Mouse (Mus musculus) spleen, adult 2 months (tissue): ENCODE measurements at regions not wholly inside any gene's neighbourhood (a gene's known extent, or its start where the extent isn't known, plus 50 kb on each side); places are given as distances from the start of the nearest gene placed in this dataset.

Experiments
- DNase-seq, 2 experiments: peaks; one replicate each; pipeline versions ENCODE4 v3.0.0 to v3.0.0-alpha.2; 2012 to 2021; ENCODE audit warnings: low spot score in 2 of 2, low read depth in 1 of 2
- H3K27ac ChIP-seq: fragments of 200-500 bp; 2 replicates; pipeline ENCODE4 v1.5.1; 2012; ENCODE audit warnings: low read length, inconsistent platforms; ENCODE audit not compliant: insufficient read depth
- H3K27me3 ChIP-seq: fragments of 200-500 bp; 2 replicates; pipeline ENCODE4 v1.6.1; 2012; ENCODE audit warnings: mild to moderate bottlenecking, moderate library complexity, low read length, inconsistent platforms; ENCODE audit not compliant: control insufficient read depth, insufficient read depth
- H3K36me3 ChIP-seq: fragments of 200-500 bp; 2 replicates; pipeline ENCODE4 v1.6.1; 2012; ENCODE audit warnings: mild to moderate bottlenecking, low read length, inconsistent platforms; ENCODE audit not compliant: control insufficient read depth, insufficient read depth
- H3K4me1 ChIP-seq: fragments of 200-500 bp; 2 replicates; pipeline ENCODE4 v1.6.1; 2011; ENCODE audit warnings: inconsistent platforms; ENCODE audit not compliant: control insufficient read depth, insufficient read depth, insufficient read length
- H3K4me3 ChIP-seq: fragments of 200-500 bp; 2 replicates; pipeline ENCODE4 v1.5.1; 2011; ENCODE audit warnings: mild to moderate bottlenecking, inconsistent platforms; ENCODE audit not compliant: insufficient read depth, insufficient read length; ENCODE audit errors: extremely low read depth
- CTCF ChIP-seq: fragments of 200-500 bp; IDR thresholded peaks from 2 replicates; pipeline ENCODE4 v1.5.1; 2011; ENCODE audit warnings: mild to moderate bottlenecking, inconsistent platforms; ENCODE audit not compliant: insufficient read depth, insufficient read length, insufficient replicate concordance; ENCODE audit errors: extremely low read depth
- POLR2A ChIP-seq: fragments of 200-500 bp; IDR thresholded peaks from 2 replicates; pipeline ENCODE4 v1.6.1; 2011; ENCODE audit warnings: low read depth, low read length, inconsistent platforms
- WGBS: fragments of 180-500 bp; shearing (Covaris S2); methylation state at CpG from one replicate; pipeline ENCODE4 v1.1.7; 2018; 5-methylcytosine and 5-hydroxymethylcytosine counted together

DNA sequence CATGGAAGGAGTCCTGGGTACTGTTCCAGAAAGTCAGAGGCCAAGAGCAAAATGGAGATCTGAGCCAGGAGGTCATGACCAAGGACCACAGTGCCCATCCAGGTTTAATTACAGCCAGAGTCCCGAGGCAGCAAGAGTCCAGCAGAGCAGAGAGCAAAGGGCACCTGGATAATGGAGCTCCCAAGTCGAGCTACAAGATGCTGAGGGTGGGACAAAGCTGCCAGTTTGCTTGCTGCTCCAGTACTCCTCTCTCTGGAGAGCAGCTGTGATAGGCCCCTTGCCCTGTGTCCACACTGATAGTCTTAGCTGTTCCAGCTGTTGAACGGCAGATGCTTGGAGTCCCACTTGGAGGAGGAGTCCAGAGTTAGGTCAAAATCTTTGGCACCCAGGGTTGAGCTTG lies 201.0 kb downstream of the Cdh26 start:
- Histone ChIP-seq H3K27me3 (no peaks in the 10 kb centered on the region), H3K4me1 (peaks cover 3% of the 10 kb centered on the region; the same call in 1 of the 2 replicates), H3K4me3 (no peak overlapping the region), H3K27ac (no peak overlapping the region), H3K36me3 (no peaks in the 10 kb centered on the region)
- TF ChIP-seq POLR2A (no peak), CTCF (no peak)
- DNase-seq = no peak
- 75% methylated on average over 3 of the region's 3 CpGs for WGBS

DNA sequence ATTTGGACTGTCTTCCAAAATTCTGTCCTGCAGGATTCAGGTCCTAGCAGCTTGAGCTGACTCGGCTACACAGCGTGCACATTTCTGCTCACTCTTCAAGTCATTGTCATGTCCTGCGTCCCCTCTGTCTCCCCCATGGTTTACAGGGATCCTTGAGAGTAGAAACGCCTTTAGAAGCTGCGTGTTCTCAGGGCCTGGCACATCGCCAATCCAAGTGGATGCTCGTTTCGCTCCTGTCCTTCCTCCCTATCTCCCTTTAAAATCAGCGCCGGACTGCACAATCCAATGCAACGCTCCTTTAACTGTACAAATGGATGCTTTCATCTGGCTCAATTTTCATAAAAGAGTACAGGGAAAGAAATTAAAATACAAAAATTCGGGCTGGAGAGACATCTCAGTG lies 201.6 kb downstream of the Cdh26 start:
- no peaks in the 10 kb centered on the region for H3K36me3 ChIP-seq
- H3K27me3 ChIP-seq = no peaks in the 10 kb centered on the region
- H3K4me3 ChIP-seq = no peak overlapping the region
- WGBS = 82% methylated on average over 12 of the region's 12 CpGs
- no peak for TF ChIP-seq CTCF
- no peak for TF ChIP-seq POLR2A
- DNase-seq = no peak
- peaks cover 3% of the 10 kb centered on the region; the same call in 1 of the 2 replicates for H3K4me1 ChIP-seq
- no peak overlapping the region for H3K27ac ChIP-seq

- Histone ChIP-seq H3K36me3 (no peaks in the 10 kb centered on the region), H3K27ac (no peak overlapping the region), H3K4me3 (no peak overlapping the region), H3K4me1 (peaks cover 3% of the 10 kb centered on the region; the same call in 1 of the 2 replicates), H3K27me3 (no peaks in the 10 kb centered on the region)
- DNase-seq = no peak
- TF ChIP-seq CTCF (no peak), POLR2A (no peak)
- WGBS = 93% methylated on average over 13 of the region's 13 CpGs
Measured at GRCm38 (mm10) chr2:178632831-178633585, 202.7 kb downstream of the Cdh26 start.

- DNase-seq = no peak
- Histone ChIP-seq H3K4me3 (no peak overlapping the region), H3K36me3 (no peaks in the 10 kb centered on the region), H3K27me3 (no peaks in the 10 kb centered on the region), H3K4me1 (peaks cover 3% of the 10 kb centered on the region; the same call in 1 of the 2 replicates), H3K27ac (no peak overlapping the region)
- WGBS = 63% methylated on average over 10 of the region's 10 CpGs
- no peak for TF ChIP-seq CTCF
- no peak for TF ChIP-seq POLR2A
Measured at GRCm38 (mm10) chr2:178634116-178634515, 203.8 kb downstream of the Cdh26 start.

DNA sequence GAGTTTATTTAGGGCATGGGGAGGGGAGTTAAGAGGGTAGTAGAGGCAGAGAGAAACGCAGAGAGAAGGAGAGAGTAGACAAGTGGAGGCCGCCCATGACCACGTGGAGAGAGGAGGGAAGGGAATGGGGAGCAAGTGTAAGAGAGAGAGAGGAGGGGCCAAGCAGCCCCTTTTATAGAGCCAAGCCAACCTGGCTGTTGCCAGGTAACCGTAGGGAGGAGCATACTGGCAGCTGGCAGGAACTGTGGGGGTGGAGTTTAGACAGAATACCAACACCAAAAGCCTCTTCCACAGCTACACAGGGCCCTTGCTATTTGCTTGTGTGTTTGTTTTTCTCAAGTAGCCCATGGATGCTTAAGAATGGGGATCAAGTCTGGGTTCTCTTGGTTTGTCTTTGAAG lies 205.4 kb downstream of the Cdh26 start:
- WGBS = 56% methylated on average over 4 of the region's 4 CpGs
- H3K4me3 ChIP-seq = no peak overlapping the region
- DNase-seq = no peak
- peaks cover 3% of the 10 kb centered on the region; the same call in 1 of the 2 replicates for H3K4me1 ChIP-seq
- no peaks in the 10 kb centered on the region for H3K27me3 ChIP-seq
- H3K36me3 ChIP-seq = no peaks in the 10 kb centered on the region
- H3K27ac ChIP-seq = no peak overlapping the region
- TF ChIP-seq POLR2A (no peak), CTCF (no peak)

- Histone ChIP-seq H3K4me1 (peaks cover 3% of the 10 kb centered on the region; the same call in 1 of the 2 replicates), H3K4me3 (no peak overlapping the region), H3K27me3 (no peaks in the 10 kb centered on the region), H3K36me3 (no peaks in the 10 kb centered on the region), H3K27ac (no peak overlapping the region)
- TF ChIP-seq POLR2A (no peak), CTCF (no peak)
- DNase-seq = no peak
- WGBS = 92% methylated on average over 9 of the region's 9 CpGs
Measured at GRCm38 (mm10) chr2:178636901-178637300, 206.6 kb downstream of the Cdh26 start.

DNA sequence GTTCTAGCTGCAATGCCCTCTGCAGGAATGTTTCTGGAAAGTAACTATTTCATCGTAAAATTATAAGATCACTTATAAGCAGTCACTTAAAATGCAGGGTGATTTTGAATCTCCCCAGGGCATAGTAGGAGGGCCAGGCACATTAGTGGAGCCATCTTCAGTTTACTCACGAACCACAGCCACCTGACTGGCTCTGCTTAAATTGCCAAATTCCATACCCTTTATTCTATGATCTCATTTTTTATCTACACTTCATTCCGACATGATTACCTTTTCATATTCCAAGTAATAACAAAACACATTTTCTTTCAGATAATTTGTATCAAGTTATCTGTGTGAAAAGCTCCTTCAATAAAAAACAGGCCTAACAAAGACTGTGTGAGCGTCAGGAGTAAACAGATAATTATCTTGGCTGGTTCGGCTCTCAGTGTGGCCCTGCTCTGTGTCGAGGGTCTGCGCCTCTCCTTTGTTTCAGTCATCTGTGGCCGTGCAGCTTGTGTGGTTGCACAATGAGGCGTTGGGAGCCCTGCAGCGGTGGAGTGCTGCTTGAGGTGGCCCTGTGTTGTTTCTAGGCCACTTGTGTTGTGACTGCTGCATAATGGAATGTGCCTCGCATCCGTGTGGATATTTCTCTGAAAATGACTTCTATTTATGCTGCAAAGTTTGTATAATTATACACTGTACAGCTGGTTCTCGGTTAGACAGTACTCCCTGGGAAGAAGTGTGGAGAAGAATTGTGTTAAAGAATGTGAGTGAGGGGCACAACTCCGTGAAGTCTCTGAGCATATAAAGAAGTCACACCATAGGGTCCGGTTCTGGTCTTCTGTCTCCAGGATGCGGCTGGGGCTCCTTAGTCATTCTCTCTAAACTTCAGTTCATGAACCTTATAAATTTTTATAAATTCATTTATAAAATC lies 212.1 kb downstream of the Cdh26 start:
- Histone ChIP-seq H3K27me3 (no peaks in the 10 kb centered on the region), H3K4me3 (no peak overlapping the region), H3K4me1 (no peaks in the 10 kb centered on the region), H3K27ac (no peak overlapping the region), H3K36me3 (no peaks in the 10 kb centered on the region)
- 86% methylated on average over 16 of the region's 16 CpGs for WGBS
- TF ChIP-seq CTCF (no peak), POLR2A (no peak)
- DNase-seq = no peak
